Mouse (Mus musculus) megakaryocyte-erythroid progenitor cell, adult 5-6 weeks (primary cell): ENCODE data around the gene Arl6ip1. TPM values are rescaled to one million over a fixed set of nuclear protein-coding genes. Genes with fewer than 3 reads are reported as not detected.

Experiments
- total RNA-seq, 2 experiments: library from RNA; stranded (forward) in 1 of 2; stranded (reverse) in 1 of 2; fragments of 200-1000, 215-1000 nt in 1 of 2; fragments of >200 nt in 1 of 2; fragmentation: Nextera tagmentation in 1 of 2; gene quantifications; 2 replicates each; pipeline ENCODE4 v1.2.3; 2014 to 2017

Arl6ip1 gene
- total RNA-seq, 2 experiments from 2014 or later = 72.8 to 88.3 TPM

Other genes starting within 250 kb of the Arl6ip1 start
- 3,409 and 3,689 TPM in 2 replicates for gene Rps15a, start 13.5 kb downstream of the Arl6ip1 start, total RNA-seq (2014; fragmentation: Nextera tagmentation)
- 865 and 930 TPM in 2 replicates for gene Rps15a, start 13.5 kb downstream of the Arl6ip1 start, total RNA-seq (2017)
- 61.5 and 75.3 TPM in 2 replicates for gene Smg1, start 114.0 kb upstream of the Arl6ip1 start, total RNA-seq (2014; fragmentation: Nextera tagmentation)
- gene Smg1, start 114.0 kb upstream of the Arl6ip1 start, total RNA-seq (2017) = 34.4 and 52.1 TPM in 2 replicates